Mouse (Mus musculus): Measurements from ENCODE around the gene Matn1. TPM values are rescaled to one million over a fixed set of nuclear protein-coding genes. Genes with fewer than 3 reads are reported as not detected.

Matn1 gene
- polyA plus RNA-seq, 1 experiment from 2014 or later = 0.12 TPM

- 67% methylated on average over 3 of the region's 3 CpGs for WGBS
- no peaks in the 10 kb centered on the region for H3K27me3 ChIP-seq (ENCODE audit: control insufficient read depth, insufficient read depth, low read length)
- H3K36me3 ChIP-seq (ENCODE audit: control insufficient read depth, insufficient read depth, low read length) = no peaks in the 10 kb centered on the region
- H3K9me3 ChIP-seq (ENCODE audit: control insufficient read depth, low read depth, low read length) = no peaks in the 10 kb centered on the region
- ATAC-seq (ENCODE audit: insufficient number of reproducible peaks, insufficient read depth, low FRiP score, low read depth) = no peak
- H3K4me1 ChIP-seq (ENCODE audit: control insufficient read depth, insufficient read depth, low read length) = no peaks in the 10 kb centered on the region
- no peak overlapping the region for H3K4me2 ChIP-seq (replicated peaks; ENCODE audit: low read depth, low read length)
- no peak overlapping the region for H3K4me3 ChIP-seq (ENCODE audit: low read depth, low read length)
- no peak overlapping the region for H3K27ac ChIP-seq (ENCODE audit: low read length)
- no peak overlapping the region for H3K9ac ChIP-seq (replicated peaks; ENCODE audit: low read depth, low read length)
Measured at GRCm38 (mm10) chr4:130978981-130979380, 34.8 kb downstream of the Matn1 start.

DNA sequence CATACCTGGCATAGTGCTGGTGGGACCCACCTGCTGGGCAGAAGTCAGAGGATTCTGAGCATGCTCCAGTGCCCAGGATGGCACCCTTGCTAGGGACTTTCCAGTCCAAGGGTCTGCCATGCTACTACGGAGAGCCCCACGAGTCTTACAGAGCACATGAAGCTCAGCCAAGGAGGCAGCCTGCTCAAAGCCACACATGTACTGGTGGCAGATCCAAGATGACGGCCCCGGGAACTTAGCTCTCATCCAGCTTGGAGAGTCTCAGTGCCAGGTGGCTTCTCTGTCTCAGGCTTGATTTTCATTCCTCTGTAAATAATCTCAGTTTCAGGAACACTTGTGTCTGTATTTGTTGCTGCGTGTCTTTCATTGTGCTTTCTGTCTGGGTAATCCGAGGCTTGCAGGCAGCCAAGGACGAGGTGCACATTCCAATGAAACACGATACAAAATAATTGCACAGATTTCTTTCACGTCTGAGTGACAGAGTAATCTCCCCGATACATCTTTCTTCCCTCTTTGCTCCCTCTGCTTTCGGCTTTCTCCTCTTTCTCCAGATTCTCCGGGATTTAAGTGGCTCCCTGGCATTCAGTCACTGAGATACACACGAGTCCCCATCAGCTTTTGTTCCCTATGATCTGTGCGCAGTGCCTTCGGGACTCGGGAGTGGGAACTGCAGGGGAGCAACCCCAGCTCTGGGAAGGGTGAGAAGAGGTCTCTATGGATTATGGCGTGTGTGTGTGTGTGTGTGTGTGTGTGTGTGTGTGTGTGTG is 40.4 kb downstream of the Matn1 start:
- Histone ChIP-seq H3K36me3 (ENCODE audit: control insufficient read depth, insufficient read depth, low read length) (no peaks in the 10 kb centered on the region), H3K4me3 (ENCODE audit: low read depth, low read length) (no peak overlapping the region), H3K9me3 (ENCODE audit: control insufficient read depth, low read depth, low read length) (no peaks in the 10 kb centered on the region), H3K27ac (ENCODE audit: low read length) (no peak overlapping the region), H3K9ac (replicated peaks; ENCODE audit: low read depth, low read length) (no peak overlapping the region), H3K27me3 (ENCODE audit: control insufficient read depth, insufficient read depth, low read length) (no peaks in the 10 kb centered on the region), H3K4me2 (replicated peaks; ENCODE audit: low read depth, low read length) (no peak overlapping the region), H3K4me1 (ENCODE audit: control insufficient read depth, insufficient read depth, low read length) (no peaks in the 10 kb centered on the region)
- ATAC-seq (ENCODE audit: insufficient number of reproducible peaks, insufficient read depth, low FRiP score, low read depth) = no peak
- WGBS = 55% methylated on average over 17 of the region's 17 CpGs

DNA sequence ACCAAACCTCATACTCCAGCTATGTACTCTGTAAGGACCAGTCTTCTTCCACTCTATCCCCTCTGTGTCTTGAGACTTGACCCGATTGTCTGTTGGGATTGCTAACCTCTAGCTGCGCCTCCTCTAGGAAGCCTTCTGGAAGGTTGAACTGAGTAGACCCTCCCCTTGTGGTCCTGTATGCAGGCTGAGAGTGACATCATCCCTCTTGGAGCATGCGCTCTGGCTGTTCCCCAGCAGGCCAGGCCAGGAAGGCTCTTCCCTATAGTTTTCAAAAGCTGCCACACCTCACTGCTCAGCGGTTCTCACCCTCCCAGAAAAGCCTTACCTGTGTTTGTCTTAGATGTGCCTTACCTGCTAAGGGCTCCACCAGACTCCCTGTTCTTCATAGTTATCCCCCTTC is 42.9 kb downstream of the Matn1 start:
- H3K9ac ChIP-seq (replicated peaks; ENCODE audit: low read depth, low read length) = no peak overlapping the region
- no peak for ATAC-seq (ENCODE audit: insufficient number of reproducible peaks, insufficient read depth, low FRiP score, low read depth)
- WGBS = 67% methylated on average over 4 of the region's 4 CpGs

DNA sequence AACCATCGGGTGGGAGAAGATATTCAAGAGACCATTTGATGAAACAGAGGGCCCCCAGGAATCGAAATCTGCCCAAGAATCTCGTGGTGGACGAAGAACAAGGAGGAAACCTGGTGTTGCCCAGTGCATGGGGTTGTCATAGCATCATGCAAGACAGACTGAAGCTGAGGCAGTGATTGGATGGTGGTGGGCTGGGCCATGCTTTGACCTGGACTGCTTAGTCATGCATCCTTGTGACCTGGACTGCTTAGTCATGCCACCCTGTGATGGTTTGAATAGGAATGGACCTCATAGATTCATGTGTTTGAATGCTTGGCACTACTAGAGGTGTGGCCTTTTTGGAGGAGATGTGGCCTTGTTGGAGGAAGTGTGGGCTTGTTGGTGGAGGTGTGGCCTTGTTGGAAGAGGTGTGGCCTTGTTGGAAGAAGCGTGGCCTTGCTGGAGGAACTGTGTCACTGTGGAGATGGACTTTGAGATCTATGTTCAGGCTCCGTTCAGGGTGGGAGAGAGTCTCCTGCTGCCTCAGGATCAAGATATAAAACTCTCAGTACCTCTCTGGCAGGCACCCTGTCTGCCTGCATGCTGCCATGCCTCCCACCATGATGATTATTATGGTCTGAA is 44.1 kb downstream of the Matn1 start:
- no peaks in the 10 kb centered on the region for H3K36me3 ChIP-seq (ENCODE audit: control insufficient read depth, insufficient read depth, low read length)
- H3K4me1 ChIP-seq (ENCODE audit: control insufficient read depth, insufficient read depth, low read length) = no peaks in the 10 kb centered on the region
- H3K27me3 ChIP-seq (ENCODE audit: control insufficient read depth, insufficient read depth, low read length) = no peaks in the 10 kb centered on the region
- H3K4me2 ChIP-seq (replicated peaks; ENCODE audit: low read depth, low read length) = no peak overlapping the region
- H3K9me3 ChIP-seq (ENCODE audit: control insufficient read depth, low read depth, low read length) = no peaks in the 10 kb centered on the region
- no peak overlapping the region for H3K9ac ChIP-seq (replicated peaks; ENCODE audit: low read depth, low read length)
- WGBS = 78% methylated on average over 6 of the region's 6 CpGs
- no peak for ATAC-seq (ENCODE audit: insufficient number of reproducible peaks, insufficient read depth, low FRiP score, low read depth)
- H3K4me3 ChIP-seq (ENCODE audit: low read depth, low read length) = no peak overlapping the region
- no peak overlapping the region for H3K27ac ChIP-seq (ENCODE audit: low read length)

More for the DNA sequence above, 42.9 kb downstream of the Matn1 start:
- Histone ChIP-seq H3K4me2 (replicated peaks; ENCODE audit: low read depth, low read length) (no peak overlapping the region), H3K36me3 (ENCODE audit: control insufficient read depth, insufficient read depth, low read length) (no peaks in the 10 kb centered on the region), H3K4me3 (ENCODE audit: low read depth, low read length) (no peak overlapping the region), H3K27ac (ENCODE audit: low read length) (no peak overlapping the region), H3K4me1 (ENCODE audit: control insufficient read depth, insufficient read depth, low read length) (no peaks in the 10 kb centered on the region), H3K9me3 (ENCODE audit: control insufficient read depth, low read depth, low read length) (no peaks in the 10 kb centered on the region), H3K27me3 (ENCODE audit: control insufficient read depth, insufficient read depth, low read length) (no peaks in the 10 kb centered on the region)

DNA sequence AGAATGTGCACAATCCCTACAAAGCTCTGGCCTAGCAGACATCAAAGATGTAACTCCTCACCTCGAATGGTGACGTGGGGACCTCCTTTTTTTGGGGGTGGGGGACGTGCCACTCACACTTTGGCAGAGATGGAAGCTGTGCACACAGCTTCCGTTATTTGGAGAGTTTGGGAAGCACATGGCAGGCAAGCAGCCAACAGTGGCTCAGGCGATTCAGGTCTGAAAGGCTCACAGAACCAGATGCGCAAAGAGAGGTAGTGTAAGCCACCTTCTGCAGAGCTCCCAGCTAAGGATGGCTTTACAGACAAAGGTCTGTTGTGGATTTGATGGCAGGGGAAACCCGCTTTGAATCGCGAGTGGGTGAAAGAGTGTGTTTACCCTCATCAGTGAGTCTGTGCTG is 45.0 kb downstream of the Matn1 start:
- no peaks in the 10 kb centered on the region for H3K9me3 ChIP-seq (ENCODE audit: control insufficient read depth, low read depth, low read length)
- 70% methylated on average over 9 of the region's 9 CpGs for WGBS
- ATAC-seq (ENCODE audit: insufficient number of reproducible peaks, insufficient read depth, low FRiP score, low read depth) = no peak
- H3K4me2 ChIP-seq (replicated peaks; ENCODE audit: low read depth, low read length) = no peak overlapping the region
- H3K9ac ChIP-seq (replicated peaks; ENCODE audit: low read depth, low read length) = no peak overlapping the region
- no peaks in the 10 kb centered on the region for H3K4me1 ChIP-seq (ENCODE audit: control insufficient read depth, insufficient read depth, low read length)
- H3K27ac ChIP-seq (ENCODE audit: low read length) = no peak overlapping the region
- no peaks in the 10 kb centered on the region for H3K36me3 ChIP-seq (ENCODE audit: control insufficient read depth, insufficient read depth, low read length)
- no peak overlapping the region for H3K4me3 ChIP-seq (ENCODE audit: low read depth, low read length)
- H3K27me3 ChIP-seq (ENCODE audit: control insufficient read depth, insufficient read depth, low read length) = no peaks in the 10 kb centered on the region

DNA sequence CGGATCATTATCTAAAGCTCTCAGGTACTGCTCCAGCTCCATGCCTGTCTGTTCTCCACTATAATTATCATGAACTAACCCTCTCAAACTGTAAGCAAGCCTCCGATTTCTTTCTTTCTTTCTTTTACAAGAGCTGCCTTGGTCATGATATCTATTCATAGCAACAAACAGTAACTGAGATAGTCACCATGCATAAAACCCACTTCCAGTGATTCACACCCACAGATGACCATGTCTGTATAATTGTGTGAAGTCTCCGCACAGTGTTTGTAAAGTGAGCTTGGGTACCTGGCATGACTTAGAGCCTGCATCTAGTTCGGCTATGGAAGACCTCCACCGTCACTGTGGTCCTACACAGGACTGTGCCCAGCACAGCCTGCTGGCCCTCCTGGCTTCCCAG is 46.8 kb downstream of the Matn1 start:
- H3K9ac ChIP-seq (replicated peaks; ENCODE audit: low read depth, low read length) = no peak overlapping the region
- H3K27me3 ChIP-seq (ENCODE audit: control insufficient read depth, insufficient read depth, low read length) = no peaks in the 10 kb centered on the region
- no peak overlapping the region for H3K4me2 ChIP-seq (replicated peaks; ENCODE audit: low read depth, low read length)
- H3K4me1 ChIP-seq (ENCODE audit: control insufficient read depth, insufficient read depth, low read length) = no peaks in the 10 kb centered on the region
- peaks cover 3% of the 10 kb centered on the region; the same call in 1 of the 2 replicates for H3K9me3 ChIP-seq (ENCODE audit: control insufficient read depth, low read depth, low read length)
- no peaks in the 10 kb centered on the region for H3K36me3 ChIP-seq (ENCODE audit: control insufficient read depth, insufficient read depth, low read length)
- ATAC-seq (ENCODE audit: insufficient number of reproducible peaks, insufficient read depth, low FRiP score, low read depth) = no peak
- WGBS = 91% methylated on average over 5 of the region's 5 CpGs
- no peak overlapping the region for H3K27ac ChIP-seq (ENCODE audit: low read length)
- H3K4me3 ChIP-seq (ENCODE audit: low read depth, low read length) = no peak overlapping the region

DNA sequence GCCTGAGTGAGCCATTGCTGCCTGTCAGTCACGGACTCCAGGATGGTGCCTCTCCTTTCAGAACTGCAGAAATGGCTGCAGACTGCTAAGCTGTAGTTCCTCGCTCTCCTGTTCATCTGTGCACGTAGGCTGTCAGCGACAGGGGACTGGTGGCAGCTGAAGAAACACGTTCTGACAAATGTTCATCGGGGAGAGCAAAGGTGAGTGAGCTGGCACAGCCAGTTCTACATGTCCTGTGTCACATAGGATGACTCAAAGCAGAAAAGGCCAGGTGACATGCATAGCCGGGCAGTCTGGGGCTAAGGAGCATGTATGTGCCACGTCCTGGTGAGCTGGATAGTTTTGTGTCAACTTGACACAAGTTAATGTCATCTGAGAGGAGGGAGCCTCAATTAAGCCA is 50.4 kb downstream of the Matn1 start:
- WGBS = 84% methylated on average over 8 of the region's 8 CpGs
- H3K27ac ChIP-seq (ENCODE audit: low read length) = no peak overlapping the region
- H3K4me1 ChIP-seq (ENCODE audit: control insufficient read depth, insufficient read depth, low read length) = no peaks in the 10 kb centered on the region

GRCm38 (mm10) chr4:130999744-131000527 is 55.8 kb downstream of the Matn1 start:
- Histone ChIP-seq H3K9ac (replicated peaks; ENCODE audit: low read depth, low read length) (no peak overlapping the region), H3K36me3 (ENCODE audit: control insufficient read depth, insufficient read depth, low read length) (no peaks in the 10 kb centered on the region), H3K9me3 (ENCODE audit: control insufficient read depth, low read depth, low read length) (peaks cover 3% of the 10 kb centered on the region; the same call in 1 of the 2 replicates), H3K27ac (ENCODE audit: low read length) (no peak overlapping the region), H3K4me3 (ENCODE audit: low read depth, low read length) (no peak overlapping the region), H3K4me2 (replicated peaks; ENCODE audit: low read depth, low read length) (no peak overlapping the region), H3K4me1 (ENCODE audit: control insufficient read depth, insufficient read depth, low read length) (no peaks in the 10 kb centered on the region), H3K27me3 (ENCODE audit: control insufficient read depth, insufficient read depth, low read length) (no peaks in the 10 kb centered on the region)
- ATAC-seq (ENCODE audit: insufficient number of reproducible peaks, insufficient read depth, low FRiP score, low read depth) = no peak
- 81% methylated on average over 5 of the region's 5 CpGs for WGBS

More for the DNA sequence above, 50.4 kb downstream of the Matn1 start:
- H3K9ac ChIP-seq (replicated peaks; ENCODE audit: low read depth, low read length) = no peak overlapping the region
- no peaks in the 10 kb centered on the region for H3K36me3 ChIP-seq (ENCODE audit: control insufficient read depth, insufficient read depth, low read length)
- ATAC-seq (ENCODE audit: insufficient number of reproducible peaks, insufficient read depth, low FRiP score, low read depth) = no peak
- H3K4me3 ChIP-seq (ENCODE audit: low read depth, low read length) = no peak overlapping the region
- no peaks in the 10 kb centered on the region for H3K27me3 ChIP-seq (ENCODE audit: control insufficient read depth, insufficient read depth, low read length)
- peaks cover 3% of the 10 kb centered on the region; the same call in 1 of the 2 replicates for H3K9me3 ChIP-seq (ENCODE audit: control insufficient read depth, low read depth, low read length)
- no peak overlapping the region for H3K4me2 ChIP-seq (replicated peaks; ENCODE audit: low read depth, low read length)

All from stomach, embryonic 14.5 days (tissue).